In genomic region chr17:24151890-24152563, GRCm38 (mm10) we compare ENCODE assay signal across 8 mouse cellular contexts. TPM values are rescaled to one million over a fixed set of nuclear protein-coding genes. Genes with fewer than 3 reads are reported as not detected.
A peak's percentile ranks its signal among the peaks of the same experiment; 100 is the strongest.
DNase-seq lines count a peak whose midpoint lies in the region; ATAC-seq and TF ChIP-seq lines count a peak whose summit lies in the region.

No protein-coding gene starts in this region.

- H3K4me1 ChIP-seq in bone marrow, adult 2 months (ENCODE audit: control insufficient read depth, insufficient read depth, low read length), result no peaks in the 10 kb centered on the region; the same call in 1 of the 2 replicates
- peaks cover 13% of the 10 kb centered on the region for H3K4me1 ChIP-seq in embryonic facial prominence, embryonic 15.5 days
- H3K4me1 ChIP-seq in heart, embryonic 11.5 days (ENCODE audit: control insufficient read depth, insufficient read depth, low read length), result peaks cover 7% of the 10 kb centered on the region
- H3K4me1 ChIP-seq in kidney, embryonic 15.5 days, result peaks cover 13% of the 10 kb centered on the region
- H3K4me1 ChIP-seq in liver, embryonic 13.5 days (replicated peaks), result peaks cover 44% of the 10 kb centered on the region
- H3K4me1 ChIP-seq in neural tube, embryonic 11.5 days (ENCODE audit: control insufficient read depth, insufficient read depth, low read length), result no peaks in the 10 kb centered on the region
- H3K4me1 ChIP-seq in stomach, embryonic 16.5 days (ENCODE audit: control insufficient read depth, insufficient read depth, low read length), result peaks cover 10% of the 10 kb centered on the region; the same call in 1 of the 2 replicates

- H3K4me3 ChIP-seq in bone marrow, adult 2 months (replicated peaks; ENCODE audit: control insufficient read depth, low read depth, low read length), result peak overlapping the region; percentile 46
- peak overlapping the region; percentile 47 for H3K4me3 ChIP-seq in embryonic facial prominence, embryonic 15.5 days (replicated peaks)
- H3K4me3 ChIP-seq in heart, embryonic 11.5 days (ENCODE audit: low read depth, low read length), result peak overlapping the region; percentile 45
- H3K4me3 ChIP-seq in kidney, embryonic 15.5 days (replicated peaks), result peak overlapping the region; percentile 48
- peak overlapping the region; percentile 55 for H3K4me3 ChIP-seq in liver, embryonic 13.5 days (replicated peaks)
- peak overlapping the region; percentile 14; the same call in 1 of the 2 replicates for H3K4me3 ChIP-seq in neural tube, embryonic 11.5 days (ENCODE audit: low read depth, low read length)
- peak overlapping the region; percentile 46 for H3K4me3 ChIP-seq in stomach, embryonic 16.5 days (replicated peaks; ENCODE audit: low read length)

- H3K27me3 ChIP-seq in embryonic facial prominence, embryonic 15.5 days, result no peaks in the 10 kb centered on the region
- no peaks in the 10 kb centered on the region for H3K27me3 ChIP-seq in heart, embryonic 11.5 days (ENCODE audit: control insufficient read depth, insufficient read depth, low read length)
- no peaks in the 10 kb centered on the region for H3K27me3 ChIP-seq in kidney, embryonic 15.5 days
- H3K27me3 ChIP-seq in liver, embryonic 13.5 days, result no peaks in the 10 kb centered on the region
- no peaks in the 10 kb centered on the region for H3K27me3 ChIP-seq in neural tube, embryonic 11.5 days (ENCODE audit: control insufficient read depth, insufficient read depth, low read length)
- no peaks in the 10 kb centered on the region for H3K27me3 ChIP-seq in stomach, embryonic 16.5 days (ENCODE audit: control insufficient read depth, insufficient read depth, low read length)

- H3K27ac ChIP-seq in bone marrow, adult 2 months (ENCODE audit: control insufficient read depth, insufficient read depth, low read depth, low read length, poor library complexity), result peak overlapping the region; percentile 11
- peak overlapping the region; percentile 65 for H3K27ac ChIP-seq in embryonic facial prominence, embryonic 15.5 days (replicated peaks)
- H3K27ac ChIP-seq in heart, embryonic 11.5 days (ENCODE audit: low read depth, low read length), result no peak overlapping the region
- no peak overlapping the region for H3K27ac ChIP-seq in kidney, embryonic 15.5 days
- peak overlapping the region; percentile 84 for H3K27ac ChIP-seq in liver, embryonic 13.5 days
- no peak overlapping the region for H3K27ac ChIP-seq in neural tube, embryonic 11.5 days (ENCODE audit: low read depth, low read length)
- peak overlapping the region; percentile 74 for H3K27ac ChIP-seq in stomach, embryonic 16.5 days (ENCODE audit: low read length)

- H3K9ac ChIP-seq in embryonic facial prominence, embryonic 15.5 days, result 0 out of 2 replicates have a peak overlapping the region, but pooled peaks have one; percentile 31
- peak overlapping the region; percentile 69 for H3K9ac ChIP-seq in heart, embryonic 11.5 days (ENCODE audit: low read depth, low read length)
- peak overlapping the region; percentile 43; the same call in 1 of the 2 replicates for H3K9ac ChIP-seq in kidney, embryonic 15.5 days
- H3K9ac ChIP-seq in liver, embryonic 13.5 days, result peak overlapping the region; percentile 71
- H3K9ac ChIP-seq in neural tube, embryonic 11.5 days (ENCODE audit: low read length), result peak overlapping the region; percentile 43
- peak overlapping the region; percentile 71 for H3K9ac ChIP-seq in stomach, embryonic 16.5 days (ENCODE audit: low read length)

- WGBS in bone marrow, adult 2 months, result under 1% methylated on average over 26 of the region's 26 CpGs
- under 1% methylated on average over 26 of the region's 26 CpGs for WGBS in embryonic facial prominence, embryonic 15.5 days
- 2% methylated on average over 26 of the region's 26 CpGs for WGBS in heart, embryonic 11.5 days (ENCODE audit: insufficient replicate concordance)
- WGBS in kidney, embryonic 15.5 days, result 1% methylated on average over 26 of the region's 26 CpGs
- WGBS in liver, embryonic 13.5 days (ENCODE audit: insufficient replicate concordance), result under 1% methylated on average over 26 of the region's 26 CpGs
- WGBS in neural tube, embryonic 11.5 days, result 2% methylated on average over 26 of the region's 26 CpGs
- under 1% methylated on average over 26 of the region's 26 CpGs for WGBS in stomach, embryonic 16.5 days

- H3K9me3 ChIP-seq in embryonic facial prominence, embryonic 15.5 days (replicated peaks), result no peaks in the 10 kb centered on the region
- H3K9me3 ChIP-seq in heart, embryonic 11.5 days (replicated peaks; ENCODE audit: control insufficient read depth, low read length), result no peaks in the 10 kb centered on the region
- H3K9me3 ChIP-seq in kidney, embryonic 15.5 days (replicated peaks), result no peaks in the 10 kb centered on the region
- H3K9me3 ChIP-seq in liver, embryonic 13.5 days (replicated peaks), result no peaks in the 10 kb centered on the region
- no peaks in the 10 kb centered on the region for H3K9me3 ChIP-seq in neural tube, embryonic 11.5 days (ENCODE audit: control insufficient read depth, low read length)
- H3K9me3 ChIP-seq in stomach, embryonic 16.5 days (replicated peaks; ENCODE audit: control insufficient read depth, low read length), result no peaks in the 10 kb centered on the region

- peak overlapping the region; percentile 80 for H3K4me2 ChIP-seq in embryonic facial prominence, embryonic 15.5 days (replicated peaks)
- H3K4me2 ChIP-seq in heart, embryonic 11.5 days, result peak overlapping the region; percentile 86
- H3K4me2 ChIP-seq in kidney, embryonic 15.5 days, result peak overlapping the region; percentile 83
- peak overlapping the region; percentile 78 for H3K4me2 ChIP-seq in liver, embryonic 13.5 days
- H3K4me2 ChIP-seq in neural tube, embryonic 11.5 days (ENCODE audit: low read depth), result peak overlapping the region; percentile 53
- H3K4me2 ChIP-seq in stomach, embryonic 16.5 days (ENCODE audit: low read depth, low read length), result peak overlapping the region; percentile 93

- peak; percentile 83 to 85 for DNase-seq in B cell, adult 2 months
- peak; percentile 89 for DNase-seq in liver, embryonic 13.5 days
- peak; percentile 83 for DNase-seq in neural tube, embryonic 11.5 days (ENCODE audit: low spot score)

- TF ChIP-seq CTCF in bone marrow, adult 2 months (IDR thresholded peaks at IDR 0.05; ENCODE audit: control insufficient read depth, insufficient read depth, low read length), result peak; percentile 91

- TF ChIP-seq POLR2A in bone marrow, adult 2 months (IDR thresholded peaks at IDR 0.05; ENCODE audit: borderline replicate concordance, control insufficient read depth, low read depth, low read length), result no peak

- ATAC-seq in embryonic facial prominence, embryonic 15.5 days (ENCODE audit: insufficient number of reproducible peaks, low FRiP score, low TSS enrichment, low read depth), result peak; percentile 86
- peak; percentile 85 for ATAC-seq in heart, embryonic 11.5 days (replicated peaks; ENCODE audit: insufficient number of reproducible peaks, low FRiP score, low TSS enrichment)
- ATAC-seq in kidney, embryonic 15.5 days (replicated peaks; ENCODE audit: low FRiP score), result peak; percentile 92
- ATAC-seq in liver, embryonic 13.5 days (ENCODE audit: low read depth), result peak; percentile 99
- peak; percentile 85 for ATAC-seq in neural tube, embryonic 11.5 days (ENCODE audit: insufficient read depth, low FRiP score, low TSS enrichment)
- peak; percentile 94 for ATAC-seq in stomach, embryonic 16.5 days (ENCODE audit: insufficient read depth, low FRiP score)

- H3K36me3 ChIP-seq in embryonic facial prominence, embryonic 15.5 days, result peaks cover 1% of the 10 kb centered on the region
- peaks cover 2% of the 10 kb centered on the region; the same call in 1 of the 2 replicates for H3K36me3 ChIP-seq in heart, embryonic 11.5 days (ENCODE audit: control insufficient read depth, insufficient read depth, low read length)
- H3K36me3 ChIP-seq in kidney, embryonic 15.5 days, result peaks cover 12% of the 10 kb centered on the region; the same call in 1 of the 2 replicates
- 0 out of 2 replicates have a peak, but pooled peaks cover 3% of the 10 kb centered on the region for H3K36me3 ChIP-seq in liver, embryonic 13.5 days
- no peaks in the 10 kb centered on the region for H3K36me3 ChIP-seq in neural tube, embryonic 11.5 days (ENCODE audit: control insufficient read depth, insufficient read depth, low read length)
- H3K36me3 ChIP-seq in stomach, embryonic 16.5 days (ENCODE audit: control insufficient read depth, insufficient read depth, low read length), result no peaks in the 10 kb centered on the region

RNA-seq across cellular contexts. Expression of gene Pdpk1, which starts 1.3 kb away (rescaled TPM):
- polyA plus RNA-seq in bone marrow, adult 2 months (2011; ENCODE audit: insufficient read depth, insufficient read length, low replicate concordance, missing spikeins), result 15.7 and 18.7 TPM in 2 replicates
- 39.2 and 40.1 TPM in 2 replicates for polyA plus RNA-seq in embryonic facial prominence, embryonic 15.5 days (2015; fragmentation: Nextera tagmentation; extraction: Ambion mirVana)
- polyA plus RNA-seq in heart, embryonic 11.5 days (2014; fragmentation: Nextera tagmentation; extraction: Ambion mirVana), result 45.2 and 45.9 TPM in 2 replicates
- 35.0 and 36.4 TPM in 2 replicates for polyA plus RNA-seq in kidney, embryonic 15.5 days (2015; fragmentation: Nextera tagmentation; extraction: Ambion mirVana)
- polyA plus RNA-seq in liver, embryonic 13.5 days (2015; fragmentation: Nextera tagmentation; extraction: Ambion mirVana), result 26.8 and 34.0 TPM in 2 replicates
- polyA plus RNA-seq in neural tube, embryonic 11.5 days (2014; fragmentation: Nextera tagmentation; extraction: Ambion mirVana), result 44.6 and 44.9 TPM in 2 replicates
- 36.6 and 38.6 TPM in 2 replicates for polyA plus RNA-seq in stomach, embryonic 16.5 days (2015; fragmentation: Nextera tagmentation; extraction: Ambion mirVana)

RNA-seq across cellular contexts. Expression of gene Amdhd2, which starts 11.5 kb away (rescaled TPM):
- 24.9 and 57.8 TPM in 2 replicates for polyA plus RNA-seq in bone marrow, adult 2 months (2011; ENCODE audit: insufficient read depth, insufficient read length, low replicate concordance, missing spikeins)
- 35.3 and 37.5 TPM in 2 replicates for polyA plus RNA-seq in embryonic facial prominence, embryonic 15.5 days (2015; fragmentation: Nextera tagmentation; extraction: Ambion mirVana)
- polyA plus RNA-seq in heart, embryonic 11.5 days (2014; fragmentation: Nextera tagmentation; extraction: Ambion mirVana), result 28.3 and 31.0 TPM in 2 replicates
- 36.7 and 40.9 TPM in 2 replicates for polyA plus RNA-seq in kidney, embryonic 15.5 days (2015; fragmentation: Nextera tagmentation; extraction: Ambion mirVana)
- 18.6 and 20.8 TPM in 2 replicates for polyA plus RNA-seq in liver, embryonic 13.5 days (2015; fragmentation: Nextera tagmentation; extraction: Ambion mirVana)
- 27.3 and 36.2 TPM in 2 replicates for polyA plus RNA-seq in neural tube, embryonic 11.5 days (2014; fragmentation: Nextera tagmentation; extraction: Ambion mirVana)
- 26.1 and 27.0 TPM in 2 replicates for polyA plus RNA-seq in stomach, embryonic 16.5 days (2015; fragmentation: Nextera tagmentation; extraction: Ambion mirVana)

RNA-seq across cellular contexts. Expression of gene Atp6v0c, which starts 17.5 kb away (rescaled TPM):
- 159 and 256 TPM in 2 replicates for polyA plus RNA-seq in bone marrow, adult 2 months (2011; ENCODE audit: insufficient read depth, insufficient read length, low replicate concordance, missing spikeins)
- 539 and 547 TPM in 2 replicates for polyA plus RNA-seq in embryonic facial prominence, embryonic 15.5 days (2015; fragmentation: Nextera tagmentation; extraction: Ambion mirVana)
- polyA plus RNA-seq in heart, embryonic 11.5 days (2014; fragmentation: Nextera tagmentation; extraction: Ambion mirVana), result 552 and 561 TPM in 2 replicates
- polyA plus RNA-seq in kidney, embryonic 15.5 days (2015; fragmentation: Nextera tagmentation; extraction: Ambion mirVana), result 546 and 562 TPM in 2 replicates
- 348 and 367 TPM in 2 replicates for polyA plus RNA-seq in liver, embryonic 13.5 days (2015; fragmentation: Nextera tagmentation; extraction: Ambion mirVana)
- 555 and 574 TPM in 2 replicates for polyA plus RNA-seq in neural tube, embryonic 11.5 days (2014; fragmentation: Nextera tagmentation; extraction: Ambion mirVana)
- 504 and 564 TPM in 2 replicates for polyA plus RNA-seq in stomach, embryonic 16.5 days (2015; fragmentation: Nextera tagmentation; extraction: Ambion mirVana)

RNA-seq across cellular contexts. Expression of gene Tbc1d24, which starts 53.3 kb away (rescaled TPM):
- polyA plus RNA-seq in bone marrow, adult 2 months (2011; ENCODE audit: insufficient read depth, insufficient read length, low replicate concordance, missing spikeins), result 4.2 and 10.6 TPM in 2 replicates
- polyA plus RNA-seq in embryonic facial prominence, embryonic 15.5 days (2015; fragmentation: Nextera tagmentation; extraction: Ambion mirVana), result 5.5 and 8.6 TPM in 2 replicates
- polyA plus RNA-seq in heart, embryonic 11.5 days (2014; fragmentation: Nextera tagmentation; extraction: Ambion mirVana), result 4.0 and 5.2 TPM in 2 replicates
- 5.9 and 6.7 TPM in 2 replicates for polyA plus RNA-seq in kidney, embryonic 15.5 days (2015; fragmentation: Nextera tagmentation; extraction: Ambion mirVana)
- 6.9 and 7.5 TPM in 2 replicates for polyA plus RNA-seq in liver, embryonic 13.5 days (2015; fragmentation: Nextera tagmentation; extraction: Ambion mirVana)
- 7.9 and 8.7 TPM in 2 replicates for polyA plus RNA-seq in neural tube, embryonic 11.5 days (2014; fragmentation: Nextera tagmentation; extraction: Ambion mirVana)
- polyA plus RNA-seq in stomach, embryonic 16.5 days (2015; fragmentation: Nextera tagmentation; extraction: Ambion mirVana), result 3.6 and 5.4 TPM in 2 replicates

RNA-seq across cellular contexts. Expression of gene Ntn3, which starts 57.3 kb away (rescaled TPM):
- 0.27 and 0.37 TPM in 2 replicates for polyA plus RNA-seq in bone marrow, adult 2 months (2011; ENCODE audit: insufficient read depth, insufficient read length, low replicate concordance, missing spikeins)
- polyA plus RNA-seq in embryonic facial prominence, embryonic 15.5 days (2015; fragmentation: Nextera tagmentation; extraction: Ambion mirVana), result 10.5 and 11.0 TPM in 2 replicates
- polyA plus RNA-seq in heart, embryonic 11.5 days (2014; fragmentation: Nextera tagmentation; extraction: Ambion mirVana), result 2.0 TPM in 2 replicates
- 5.1 and 5.6 TPM in 2 replicates for polyA plus RNA-seq in kidney, embryonic 15.5 days (2015; fragmentation: Nextera tagmentation; extraction: Ambion mirVana)
- polyA plus RNA-seq in liver, embryonic 13.5 days (2015; fragmentation: Nextera tagmentation; extraction: Ambion mirVana), result 1.00 and 1.4 TPM in 2 replicates
- 4.0 and 4.7 TPM in 2 replicates for polyA plus RNA-seq in neural tube, embryonic 11.5 days (2014; fragmentation: Nextera tagmentation; extraction: Ambion mirVana)
- 4.0 and 5.4 TPM in 2 replicates for polyA plus RNA-seq in stomach, embryonic 16.5 days (2015; fragmentation: Nextera tagmentation; extraction: Ambion mirVana)

Comparison
In these comparisons a context has a peak if more than half of its experiments do, and no peak if none do; other contexts are left out.
1. H3K27ac ChIP-seq: peak in bone marrow, adult 2 months (single experiment), embryonic facial prominence, embryonic 15.5 days (single experiment), liver, embryonic 13.5 days (single experiment) and stomach, embryonic 16.5 days (single experiment); none in heart, embryonic 11.5 days (single experiment), kidney, embryonic 15.5 days (single experiment) and neural tube, embryonic 11.5 days (single experiment).
2. Peak in every context shown above with its lines, with median percentiles within 50 percentile points of each other: DNase-seq, H3K4me3 ChIP-seq, ATAC-seq, H3K4me2 ChIP-seq and H3K9ac ChIP-seq.